Mouse (Mus musculus) stomach, postnatal 0 days (tissue): Measurements from ENCODE around the gene Tmc1. TPM values are rescaled to one million over a fixed set of nuclear protein-coding genes. Genes with fewer than 3 reads are reported as not detected.

Experiments
- ATAC-seq: fragments of 200-750 bp; cut with Nextera tagmentation; 2 replicates; pipeline ENCODE4 v1.8.0; 2017; ENCODE audit not compliant: low FRiP score, low TSS enrichment
- DNase-seq: peaks from one replicate; pipeline ENCODE4 v3.0.0-alpha.2; 2016; ENCODE audit warnings: low spot score
- H3K27ac ChIP-seq: fragments of 300-500 bp; sonication (generic); replicated peaks from 2 replicates; pipeline ENCODE4 v1.5.1; 2014; ENCODE audit warnings: mild to moderate bottlenecking, control low read depth
- H3K27me3 ChIP-seq: fragments of 300-500 bp; sonication (generic); 2 replicates; pipeline ENCODE4 v1.6.1; 2014; ENCODE audit warnings: low read length; ENCODE audit not compliant: control insufficient read depth, insufficient read depth
- H3K36me3 ChIP-seq: fragments of 300-500 bp; sonication (generic); 2 replicates; pipeline ENCODE4 v1.6.1; 2014; ENCODE audit warnings: low read length, mixed read lengths; ENCODE audit not compliant: control insufficient read depth, insufficient read depth
- H3K4me1 ChIP-seq: fragments of 300-500 bp; sonication (generic); replicated peaks from 2 replicates; pipeline ENCODE4 v1.6.1; 2014; ENCODE audit warnings: antibody characterized with exemption; ENCODE audit not compliant: control insufficient read depth, insufficient read depth
- H3K4me2 ChIP-seq: fragments of 300-500 bp; sonication (generic); replicated peaks from 2 replicates; pipeline ENCODE4 v1.6.1; 2014; ENCODE audit warnings: low read depth, mild to moderate bottlenecking, control low read depth, moderate library complexity
- H3K4me3 ChIP-seq: fragments of 300-500 bp; sonication (generic); 2 replicates; pipeline ENCODE4 v1.5.1; 2014; ENCODE audit warnings: low read depth, low read length, control low read depth
- H3K9ac ChIP-seq: fragments of 300-500 bp; sonication (generic); 2 replicates; pipeline ENCODE4 v1.6.1; 2014; ENCODE audit warnings: mild to moderate bottlenecking, low read length, control low read depth, mixed read lengths
- H3K9me3 ChIP-seq: fragments of 300-500 bp; sonication (generic); 2 replicates; pipeline ENCODE4 v1.6.1; 2016; ENCODE audit warnings: low read length; ENCODE audit not compliant: control insufficient read depth
- CTCF ChIP-seq: IDR thresholded peaks from 2 replicates; pipeline ENCODE4 v1.5.1; 2016; ENCODE audit warnings: antibody characterized with exemption, low read depth, mild to moderate bottlenecking, moderate library complexity
- EP300 ChIP-seq: optimal IDR thresholded peaks from 2 replicates; pipeline ENCODE3; 2016; ENCODE audit warnings: antibody characterized with exemption
- WGBS: fragments of 180-500 bp; shearing (Covaris S2); extraction: QIAGEN DNeasy Blood & Tissue Kit; methylation state at CpG from one replicate; pipeline ENCODE4 v1.1.7; 2014; 5-methylcytosine and 5-hydroxymethylcytosine counted together
- polyA plus RNA-seq: library from polyadenylated mRNA; unstranded; fragments of >200 nt; fragmentation: Nextera tagmentation; extraction: Ambion mirVana; gene quantifications from 2 replicates; pipeline ENCODE4 v1.2.1, GENCODE M21; 2015

The Tmc1 gene
- polyA plus RNA-seq, 1 experiment from 2014 or later, result not detected

DNA sequence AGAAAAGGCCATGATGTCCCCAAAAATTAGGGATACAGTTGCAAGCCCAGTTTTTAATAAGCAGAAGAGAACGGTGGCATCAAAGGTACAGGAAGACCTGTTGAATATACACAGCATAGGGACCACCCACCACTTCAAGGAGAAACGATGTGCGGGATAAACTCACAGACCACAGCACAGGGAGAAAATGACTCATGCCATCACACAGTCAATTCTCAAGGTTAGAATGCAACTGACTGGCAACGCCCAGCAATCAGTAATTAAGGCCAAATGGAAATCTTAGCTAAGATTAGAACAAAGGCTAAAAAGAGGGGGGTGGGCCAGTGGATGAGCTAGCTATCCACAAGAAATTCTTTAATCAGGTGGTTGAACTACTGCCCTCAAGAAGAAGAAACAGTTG, 9.6 kb downstream of the Tmc1 start:
- ATAC-seq, result no peak
- Histone ChIP-seq H3K27ac (no peak overlapping the region), H3K4me2 (no peak overlapping the region), H3K36me3 (no peaks in the 10 kb centered on the region), H3K27me3 (no peaks in the 10 kb centered on the region), H3K4me3 (no peak overlapping the region), H3K9me3 (no peaks in the 10 kb centered on the region), H3K9ac (no peak overlapping the region), H3K4me1 (no peaks in the 10 kb centered on the region)
- WGBS, result 44% methylated on average over 4 of the region's 4 CpGs
- TF ChIP-seq CTCF (no peak), EP300 (no peak)
- no peak for DNase-seq

DNA sequence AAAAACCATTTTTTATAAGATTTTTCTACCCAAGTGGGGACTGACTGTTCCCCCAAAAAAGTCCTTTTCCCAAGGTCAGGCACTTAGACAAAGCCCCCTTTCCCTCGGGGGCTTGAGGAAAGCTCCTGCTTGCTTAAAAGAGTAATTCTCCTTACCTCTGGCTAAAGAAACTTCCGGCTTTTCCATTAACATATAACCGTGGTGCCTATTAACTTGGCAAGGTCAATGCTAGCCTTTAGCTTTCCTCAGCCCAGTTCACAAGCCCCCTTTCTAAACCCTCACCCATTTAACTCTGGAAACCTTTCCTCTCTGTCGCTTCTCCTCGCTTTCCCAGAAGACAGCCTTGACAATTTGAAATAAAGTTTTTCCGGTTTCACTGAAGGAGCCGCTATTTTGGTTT, 29.7 kb downstream of the Tmc1 start:
- Histone ChIP-seq H3K27me3 (no peaks in the 10 kb centered on the region), H3K27ac (no peak overlapping the region), H3K4me3 (no peak overlapping the region), H3K4me2 (no peak overlapping the region), H3K9me3 (no peaks in the 10 kb centered on the region), H3K4me1 (no peaks in the 10 kb centered on the region), H3K9ac (no peak overlapping the region), H3K36me3 (no peaks in the 10 kb centered on the region)
- 49% methylated on average over 7 of the region's 7 CpGs for WGBS
- DNase-seq (no peak), ATAC-seq (no peak)
- TF ChIP-seq EP300 (no peak), CTCF (no peak)

DNA sequence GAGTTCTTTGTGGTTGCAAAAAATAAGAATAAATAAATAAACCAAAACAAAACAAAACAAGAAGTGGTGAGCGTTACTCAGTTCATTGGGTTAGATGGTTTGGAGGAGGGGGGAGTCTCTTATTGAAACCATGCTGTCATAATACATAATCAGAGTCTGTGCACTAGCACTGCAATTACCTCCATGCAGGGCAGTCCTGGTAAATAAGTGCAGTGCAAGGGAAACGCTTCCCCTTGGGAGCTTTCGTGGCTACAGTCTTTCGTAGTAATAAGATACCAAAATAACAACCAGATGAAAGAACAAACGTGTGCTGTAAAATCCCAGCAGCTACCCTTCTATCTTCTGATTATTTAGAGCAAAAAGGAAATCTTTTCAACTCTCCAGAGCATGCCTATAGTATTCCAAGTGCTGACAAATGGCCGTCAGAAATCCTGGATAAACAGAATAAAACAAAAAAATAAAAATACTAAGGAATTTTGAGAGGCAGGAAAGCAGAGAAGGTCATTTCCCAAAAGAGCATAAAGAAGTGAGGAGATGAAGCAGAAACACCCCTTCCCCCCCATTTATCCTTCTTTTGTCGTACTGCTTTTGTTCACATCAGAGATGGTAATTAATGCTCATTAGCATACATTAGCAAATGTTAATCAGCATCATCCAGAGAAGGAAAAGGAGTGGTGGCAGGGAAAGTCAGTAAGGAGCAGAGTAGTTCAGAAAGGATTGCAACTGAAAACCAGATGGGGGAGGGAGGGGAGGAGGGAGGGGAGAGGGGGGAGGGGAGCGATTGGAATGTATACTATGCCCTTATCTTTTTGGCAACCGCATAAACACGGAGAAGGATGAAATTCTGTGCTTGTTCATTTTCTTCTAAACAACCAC, 30.4 kb downstream of the Tmc1 start:
- Histone ChIP-seq H3K4me2 (no peak overlapping the region), H3K27me3 (no peaks in the 10 kb centered on the region), H3K27ac (no peak overlapping the region), H3K4me1 (no peaks in the 10 kb centered on the region), H3K36me3 (no peaks in the 10 kb centered on the region), H3K9me3 (no peaks in the 10 kb centered on the region), H3K4me3 (no peak overlapping the region), H3K9ac (no peak overlapping the region)
- no peak for ATAC-seq
- TF ChIP-seq CTCF, result no peak
- TF ChIP-seq EP300, result no peak
- no peak for DNase-seq
- 21% methylated on average over 10 of the region's 10 CpGs for WGBS

DNA sequence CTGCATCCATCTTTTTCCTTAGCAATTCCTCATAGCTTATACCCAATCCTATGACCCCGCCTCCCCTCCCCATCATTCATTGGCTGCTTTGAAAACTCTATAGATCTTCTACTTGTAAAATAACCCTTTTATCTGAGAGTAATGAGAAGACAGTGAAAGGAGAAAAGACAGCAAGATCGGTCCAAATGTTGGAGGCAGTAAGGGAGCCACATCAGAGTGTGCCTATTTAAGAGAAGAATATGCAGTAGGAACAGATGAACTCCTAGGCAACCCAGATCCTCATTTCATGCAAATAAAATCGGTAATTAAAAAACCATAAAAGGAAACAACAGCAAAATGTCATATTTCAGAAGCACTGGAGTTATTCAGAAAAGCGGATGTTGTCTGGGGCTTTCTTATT, 35.8 kb downstream of the Tmc1 start:
- Histone ChIP-seq H3K27me3 (no peaks in the 10 kb centered on the region), H3K4me3 (no peak overlapping the region), H3K9me3 (no peaks in the 10 kb centered on the region), H3K4me1 (no peaks in the 10 kb centered on the region), H3K9ac (no peak overlapping the region), H3K4me2 (no peak overlapping the region), H3K27ac (no peak overlapping the region), H3K36me3 (no peaks in the 10 kb centered on the region)
- TF ChIP-seq EP300 (no peak), CTCF (no peak)
- ATAC-seq (no peak), DNase-seq (no peak)
- WGBS, result 83% methylated on average over 4 of the region's 4 CpGs

DNA sequence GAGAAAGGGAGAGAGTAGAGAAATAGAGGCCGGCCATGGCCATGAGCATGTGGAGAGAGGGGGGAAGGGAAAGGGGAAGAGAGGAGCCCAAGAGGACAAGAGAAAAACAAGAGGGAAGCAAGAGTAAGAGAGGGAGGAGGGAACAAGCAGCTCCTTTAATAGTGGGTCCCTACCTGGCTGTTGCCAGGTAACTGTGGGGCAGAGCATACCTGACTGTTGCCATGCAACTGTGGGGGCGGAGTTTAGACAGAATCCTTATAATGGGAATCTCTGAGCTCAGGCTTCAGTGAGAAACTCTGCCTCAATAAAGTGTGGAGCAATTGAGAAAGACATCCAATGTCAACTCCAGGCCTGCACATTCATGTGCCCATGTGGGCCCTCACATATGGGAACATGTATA, 38.9 kb downstream of the Tmc1 start:
- no peak for TF ChIP-seq CTCF
- TF ChIP-seq EP300, result no peak
- no peaks in the 10 kb centered on the region for H3K4me1 ChIP-seq
- no peaks in the 10 kb centered on the region for H3K27me3 ChIP-seq
- no peak overlapping the region for H3K4me2 ChIP-seq
- no peak overlapping the region for H3K4me3 ChIP-seq
- H3K36me3 ChIP-seq, result no peaks in the 10 kb centered on the region
- WGBS, result 82% methylated on average over 2 of the region's 2 CpGs
- H3K9ac ChIP-seq, result no peak overlapping the region
- H3K9me3 ChIP-seq, result no peaks in the 10 kb centered on the region
- no peak for ATAC-seq
- DNase-seq, result no peak
- H3K27ac ChIP-seq, result no peak overlapping the region

DNA sequence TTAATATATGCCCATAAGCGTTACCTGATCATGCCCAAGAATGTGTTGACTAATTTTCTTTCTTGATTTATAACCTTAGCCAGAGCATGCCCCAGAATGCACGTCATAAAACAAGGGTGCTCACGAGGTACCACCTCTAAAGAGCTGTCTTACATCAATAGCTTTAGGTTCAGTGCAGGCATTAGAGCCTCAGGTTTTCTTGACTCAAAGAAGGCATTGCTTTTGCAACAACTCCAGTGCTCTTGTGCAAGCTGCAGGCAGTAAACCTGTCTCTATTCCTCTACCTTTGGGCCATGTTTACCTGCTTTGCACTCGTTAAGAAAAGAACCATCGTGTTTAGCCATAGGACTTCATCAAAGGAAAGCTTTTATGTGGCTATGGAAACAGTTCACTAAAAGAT, 43.6 kb downstream of the Tmc1 start:
- 65% methylated on average over 5 of the region's 5 CpGs for WGBS
- no peak for ATAC-seq
- H3K36me3 ChIP-seq, result no peaks in the 10 kb centered on the region

More for the DNA sequence above, 43.6 kb downstream of the Tmc1 start:
- Histone ChIP-seq H3K27ac (no peak overlapping the region), H3K4me3 (no peak overlapping the region), H3K4me2 (no peak overlapping the region), H3K9ac (no peak overlapping the region), H3K4me1 (no peaks in the 10 kb centered on the region), H3K27me3 (no peaks in the 10 kb centered on the region), H3K9me3 (no peaks in the 10 kb centered on the region)
- TF ChIP-seq CTCF (no peak), EP300 (no peak)
- no peak for DNase-seq
